Mouse (Mus musculus) Patski (cell line): ENCODE results near the gene Selenof. TPM values are rescaled to one million over a fixed set of nuclear protein-coding genes. Genes with fewer than 3 reads are reported as not detected.
A peak's percentile ranks its signal among the peaks of the same experiment; 100 is the strongest.

ENCODE experiments used
- ATAC-seq: fragments of 100-300 bp; one replicate; pipeline ENCODE4 v1.8.0; 2021
- CTCF ChIA-PET: fragments of 350-600 bp; sonication (Branson Sonifier 250); formaldehyde crosslinking; loops from one replicate; lab custom pipeline; 2022; ENCODE audit warnings: inconsistent platforms; lab: Charles Lee
- POLR2A ChIA-PET: fragments of 350-600 bp; sonication (Branson Sonifier 250); formaldehyde crosslinking; loops from one replicate; lab custom pipeline; 2022; ENCODE audit warnings: antibody characterized with exemption, inconsistent platforms; lab: Charles Lee
- DNase-seq: peaks from one replicate; pipeline ENCODE4 v3.0.0-alpha.2; 2011; ENCODE audit warnings: low read depth, low spot score
- H3K27me3 ChIP-seq: fragments of 371-371 bp; one replicate; pipeline ENCODE4 v1.5.1; 2021
- CTCF ChIP-seq: fragments of 100-300 bp; IDR thresholded peaks from one replicate; pipeline ENCODE4 v1.5.1; 2021
- in situ Hi-C: fragments of 300-500 bp; cut with MboI; formaldehyde crosslinking; loops from 3 replicates; pipeline ENCODE4 v1.11.1; 2018; ENCODE audit warnings: low pct_unique_long_range_greater_than_20kb, mixed read lengths
- polyA plus RNA-seq: library from polyadenylated mRNA; unstranded; gene quantifications from one replicate; pipeline ENCODE4 v1.2.3, GENCODE M21; 2021

Gene Selenof
- polyA plus RNA-seq: 873 TPM

- ATAC-seq (peak; percentile 96), DNase-seq (peak; percentile 100)
- in situ Hi-C loops: loop anchor here (5.0 kb wide), 2 partner anchors 37 to 97 kb away; no protein-coding TSS in a partner anchor
- CTCF ChIA-PET: interaction anchor here (0.9 to 7.2 kb wide), 6 partner anchors 15 to 64 kb away, joined by 3 to 74 read pairs (median 6); no protein-coding TSS in a partner anchor
- POLR2A ChIA-PET: interaction anchor here (0.9 to 1.3 kb wide), 3 partner anchors 12 to 16 kb away, joined by 4 to 5 read pairs (median 4); no protein-coding TSS in a partner anchor
- H3K27me3 ChIP-seq: no peaks in the 10 kb centered on the region
- TF ChIP-seq CTCF: no peak
These were observed at the start of gene Selenof, which contains the start of gene Hs2st1 for GRCm38 (mm10) chr3:144570047-144570815. Gene Selenof (plus strand): TSS chr3:144570304. Gene Hs2st1 (minus strand): TSS chr3:144570181.

- H3K27me3 ChIP-seq: no peaks in the 10 kb centered on the region
- ATAC-seq (no peak), DNase-seq (no peak)
- in situ Hi-C loops: no loop called here
- no peak for TF ChIP-seq CTCF
- POLR2A ChIA-PET: interaction anchor here (1.2 to 1.3 kb wide), 2 partner anchors 11 to 13 kb away, joined by 3 to 5 read pairs; no protein-coding TSS in a partner anchor
- CTCF ChIA-PET: interaction anchor here (1.3 to 1.4 kb wide), 3 partner anchors 11 to 16 kb away, joined by 3 to 5 read pairs (median 3); no protein-coding TSS in a partner anchor
These were observed 42.2 kb upstream of the Selenof start for GRCm38 (mm10) chr3:144527918-144528317.

- CTCF ChIA-PET: interaction anchor here (0.7 to 3.2 kb wide), 15 partner anchors 10 to 190 kb away, joined by 3 to 15 read pairs (median 4); partner anchors contain the start of gene Sh3glb1
- DNase-seq (no peak), ATAC-seq (no peak)
- POLR2A ChIA-PET: no interaction called here
- peak; percentile 32 for TF ChIP-seq CTCF
- in situ Hi-C loops: loop anchor here (5.0 to 10.0 kb wide), 2 partner anchors 86 to 194 kb away; partner anchors contain the start of gene Sh3glb1
- no peaks in the 10 kb centered on the region for H3K27me3 ChIP-seq
These were observed 39.1 kb upstream of the Selenof start for GRCm38 (mm10) chr3:144531023-144531422.

- in situ Hi-C loops: loop anchor here (10.0 kb wide), 1 partner anchor 190 kb away; the partner anchor contains the start of gene Sh3glb1
- no peaks in the 10 kb centered on the region for H3K27me3 ChIP-seq
- no peak for TF ChIP-seq CTCF
- no peak for ATAC-seq
- ChIA-PET POLR2A (no interaction called here), CTCF (interaction anchor here (1.5 to 2.2 kb wide), 2 partner anchors 10 to 17 kb away, joined by 5 to 9 read pairs; no protein-coding TSS in a partner anchor)
- no peak for DNase-seq
These were observed 35.0 kb upstream of the Selenof start for GRCm38 (mm10) chr3:144535056-144535455.

GRCm38 (mm10) chr3:144537078-144537855, 32.8 kb upstream of the Selenof start:
- DNase-seq (no peak), ATAC-seq (no peak)
- H3K27me3 ChIP-seq: no peaks in the 10 kb centered on the region
- ChIA-PET CTCF (interaction anchor here (0.8 kb wide), 1 partner anchor 17 kb away, joined by 5 read pairs; no protein-coding TSS in a partner anchor), POLR2A (no interaction called here)
- in situ Hi-C loops: loop anchor here (10.0 kb wide), 1 partner anchor 188 kb away; the partner anchor contains the start of gene Sh3glb1
- no peak for TF ChIP-seq CTCF

- in situ Hi-C loops: loop anchor here (10.0 kb wide), 1 partner anchor 186 kb away; the partner anchor contains the start of gene Sh3glb1
- DNase-seq (no peak), ATAC-seq (no peak)
- no peaks in the 10 kb centered on the region for H3K27me3 ChIP-seq
- no peak for TF ChIP-seq CTCF
- POLR2A ChIA-PET: interaction anchor here (0.7 kb wide), 1 partner anchor 67 kb away, joined by 4 read pairs; no protein-coding TSS in a partner anchor
- CTCF ChIA-PET: interaction anchor here (0.7 to 1.7 kb wide), 8 partner anchors 11 to 170 kb away, joined by 3 to 4 read pairs (median 3); no protein-coding TSS in a partner anchor
These were observed 31.1 kb upstream of the Selenof start for GRCm38 (mm10) chr3:144539051-144539450.

GRCm38 (mm10) chr3:144540805-144541204, 29.3 kb upstream of the Selenof start:
- POLR2A ChIA-PET: interaction anchor here (0.6 to 0.7 kb wide), 2 partner anchors 12 to 13 kb away, joined by 3 to 5 read pairs; no protein-coding TSS in a partner anchor
- DNase-seq (no peak), ATAC-seq (no peak)
- CTCF ChIA-PET: interaction anchor here (0.8 to 3.3 kb wide), 9 partner anchors 8 to 77 kb away, joined by 3 to 15 read pairs (median 4); no protein-coding TSS in a partner anchor
- in situ Hi-C loops: no loop called here
- TF ChIP-seq CTCF: no peak
- H3K27me3 ChIP-seq: no peaks in the 10 kb centered on the region

GRCm38 (mm10) chr3:144541906-144542438, 28.1 kb upstream of the Selenof start:
- ChIA-PET POLR2A (interaction anchor here (1.0 to 1.1 kb wide), 2 partner anchors 9 to 45 kb away, joined by 3 read pairs; no protein-coding TSS in a partner anchor), CTCF (interaction anchor here (1.0 to 3.3 kb wide), 3 partner anchors 10 to 14 kb away, joined by 3 to 15 read pairs (median 11); no protein-coding TSS in a partner anchor)
- DNase-seq (no peak), ATAC-seq (no peak)
- in situ Hi-C loops: no loop called here
- H3K27me3 ChIP-seq: no peaks in the 10 kb centered on the region
- no peak for TF ChIP-seq CTCF

GRCm38 (mm10) chr3:144545152-144545551, 25.0 kb upstream of the Selenof start:
- no peak for TF ChIP-seq CTCF
- no peaks in the 10 kb centered on the region for H3K27me3 ChIP-seq
- POLR2A ChIA-PET: interaction anchor here (1.7 kb wide), 1 partner anchor 24 kb away, joined by 4 read pairs; no protein-coding TSS in a partner anchor
- DNase-seq (no peak), ATAC-seq (no peak)
- CTCF ChIA-PET: interaction anchor here (0.6 to 1.6 kb wide), 4 partner anchors 11 to 137 kb away, joined by 3 to 9 read pairs (median 4); no protein-coding TSS in a partner anchor
- in situ Hi-C loops: no loop called here
